Mouse (Mus musculus) MEL (cell line): ENCODE data around the gene Myh7. TPM values are rescaled to one million over a fixed set of nuclear protein-coding genes. Genes with fewer than 3 reads are reported as not detected.
A peak's percentile ranks its signal among the peaks of the same experiment; 100 is the strongest.

Experiments
- DNase-seq: peaks from one replicate; pipeline ENCODE4 v3.0.0; 2011; ENCODE audit warnings: low read depth, low spot score
- H3K27ac ChIP-seq: 2 replicates; pipeline ENCODE4 v1.5.1; 2012; ENCODE audit warnings: low read depth, mild to moderate bottlenecking, control low read depth, low read length, moderate library complexity; ENCODE audit not compliant: control insufficient read depth
- H3K27me3 ChIP-seq, 2 experiments: fragments of 150-350 bp in 1 of 2; sonication (generic) in 1 of 2; 2 replicates each; pipeline ENCODE4 v1.6.1; 2012; ENCODE audit warnings: low read length in 2 of 2, mild to moderate bottlenecking in 2 of 2, improper control_type of control experiment in 1 of 2, moderate library complexity in 1 of 2; ENCODE audit not compliant: insufficient read depth in 2 of 2, control insufficient read depth in 1 of 2
- H3K36me3 ChIP-seq, 2 experiments: 2 replicates each; pipeline ENCODE4 v1.6.1; 2012 to 2014; ENCODE audit warnings: low read length in 2 of 2, improper control_type of control experiment in 1 of 2, inconsistent platforms in 1 of 2, mild to moderate bottlenecking in 1 of 2; ENCODE audit not compliant: insufficient read depth in 2 of 2, control insufficient read depth in 1 of 2
- H3K4me1 ChIP-seq, 2 experiments: fragments of 150-350 bp in 1 of 2; sonication (generic) in 1 of 2; 2 replicates each; pipeline ENCODE4 v1.6.1; 2012; ENCODE audit warnings: low read length in 2 of 2, improper control_type of control experiment in 1 of 2, mild to moderate bottlenecking in 1 of 2; ENCODE audit not compliant: insufficient read depth in 2 of 2, control insufficient read depth in 1 of 2
- H3K4me3 ChIP-seq, 2 experiments: fragments of 150-350 bp in 1 of 2; sonication (generic) in 1 of 2; 2 replicates each; pipeline ENCODE4 v1.5.1; 2012; ENCODE audit warnings: low read depth in 2 of 2, low read length in 2 of 2, mild to moderate bottlenecking in 2 of 2, moderate library complexity in 2 of 2, control low read depth in 1 of 2, improper control_type of control experiment in 1 of 2; ENCODE audit not compliant: control insufficient read depth in 1 of 2, insufficient read depth in 1 of 2
- H3K79me2 ChIP-seq: 2 replicates; pipeline ENCODE4 v1.6.1; 2012; ENCODE audit warnings: mild to moderate bottlenecking, low read length, moderate library complexity; ENCODE audit not compliant: control insufficient read depth, poor library complexity, insufficient read depth
- H3K9ac ChIP-seq: 2 replicates; pipeline ENCODE4 v1.6.1; 2012; ENCODE audit warnings: low read depth, mild to moderate bottlenecking, control low read depth, low read length, moderate library complexity; ENCODE audit not compliant: control insufficient read depth, poor library complexity, severe bottlenecking
- H3K9me3 ChIP-seq: fragments of 150-350 bp; sonication (generic); replicated peaks from 2 replicates; pipeline ENCODE4 v1.6.1; 2012; ENCODE audit warnings: mild to moderate bottlenecking, low read length, improper control_type of control experiment, moderate library complexity; ENCODE audit not compliant: insufficient read depth
- BHLHE40 ChIP-seq: IDR thresholded peaks from 2 replicates; pipeline ENCODE4 v1.6.1; 2012; ENCODE audit warnings: low read depth, mild to moderate bottlenecking, inconsistent platforms, low read length, improper control_type of control experiment, borderline replicate concordance
- CHD1 ChIP-seq: IDR thresholded peaks from 2 replicates; pipeline ENCODE4 v1.6.1; 2012; ENCODE audit warnings: low read depth, mild to moderate bottlenecking, inconsistent platforms, low read length, improper control_type of control experiment
- CTCF ChIP-seq, 3 experiments: IDR thresholded peaks in 2 of 3; conservative IDR thresholded peaks in 1 of 3; 2 replicates each; pipeline ENCODE4 v1.5.1; 2011 to 2012; ENCODE audit warnings: low read length in 3 of 3, low read depth in 2 of 3, mild to moderate bottlenecking in 2 of 3, improper control_type of control experiment in 1 of 3, inconsistent platforms in 1 of 3, mixed read lengths in 1 of 3, moderate library complexity in 1 of 3; ENCODE audit not compliant: control insufficient read depth in 1 of 3, insufficient read depth in 1 of 3, poor library complexity in 1 of 3, severe bottlenecking in 1 of 3
- EP300 ChIP-seq, 2 experiments: IDR thresholded peaks; 2 replicates each; pipeline ENCODE4 v1.6.1; 2011; ENCODE audit warnings: improper control_type of control experiment in 2 of 2, low read length in 2 of 2, low read depth in 1 of 2, mild to moderate bottlenecking in 1 of 2
- ETS1 ChIP-seq: IDR thresholded peaks from 2 replicates; pipeline ENCODE4 v1.6.1; 2012; ENCODE audit warnings: low read depth, mild to moderate bottlenecking, inconsistent platforms, low read length, improper control_type of control experiment, moderate library complexity
- GATA1 ChIP-seq: IDR thresholded peaks from 2 replicates; pipeline ENCODE4 v1.6.1; 2011; ENCODE audit warnings: low read depth, low read length, improper control_type of control experiment
- KAT2A ChIP-seq: conservative IDR thresholded peaks from 2 replicates; pipeline ENCODE4 v1.6.1; 2012; ENCODE audit warnings: low read depth, low read length, improper control_type of control experiment, inconsistent platforms
- MAX ChIP-seq: IDR thresholded peaks from 2 replicates; pipeline ENCODE4 v1.6.1; 2011; ENCODE audit warnings: low read length, improper control_type of control experiment
- MEF2A ChIP-seq: IDR thresholded peaks from 2 replicates; pipeline ENCODE4 v1.6.1; 2014; ENCODE audit warnings: low read depth, mild to moderate bottlenecking, inconsistent platforms, low read length, improper control_type of control experiment; ENCODE audit not compliant: poor library complexity, insufficient replicate concordance, severe bottlenecking; ENCODE audit errors: extremely low read depth
- MXI1 ChIP-seq: IDR thresholded peaks from 2 replicates; pipeline ENCODE4 v1.6.1; 2011; ENCODE audit warnings: mild to moderate bottlenecking, low read depth, low read length, improper control_type of control experiment
- MYB ChIP-seq: IDR thresholded peaks from 2 replicates; pipeline ENCODE4 v1.6.1; 2011; ENCODE audit warnings: mild to moderate bottlenecking, low read depth, low read length, improper control_type of control experiment
- MYC ChIP-seq: IDR thresholded peaks from 2 replicates; pipeline ENCODE4 v1.6.1; 2011; ENCODE audit warnings: low read depth, mild to moderate bottlenecking, low read length, improper control_type of control experiment, moderate library complexity
- NELFE ChIP-seq: IDR thresholded peaks from 2 replicates; pipeline ENCODE4 v1.6.1; 2011; ENCODE audit warnings: low read depth, low read length, improper control_type of control experiment
- NRF1 ChIP-seq: IDR thresholded peaks from 2 replicates; pipeline ENCODE4 v1.6.1; 2014; ENCODE audit warnings: low read depth, mild to moderate bottlenecking, inconsistent platforms, low read length, improper control_type of control experiment, moderate library complexity; ENCODE audit not compliant: poor library complexity, insufficient read depth, severe bottlenecking
- POLR2AphosphoS2 ChIP-seq: IDR thresholded peaks from 2 replicates; pipeline ENCODE4 v1.6.1; 2011; ENCODE audit warnings: low read length, improper control_type of control experiment
- POLR2AphosphoS5 ChIP-seq: IDR thresholded peaks from 2 replicates; pipeline ENCODE4 v1.6.1; 2012; ENCODE audit warnings: low read depth, borderline replicate concordance, mild to moderate bottlenecking, inconsistent platforms, low read length, moderate library complexity, mixed read lengths
- RCOR1 ChIP-seq: IDR thresholded peaks from 2 replicates; pipeline ENCODE4 v1.6.1; 2012; ENCODE audit warnings: low read depth, mild to moderate bottlenecking, inconsistent platforms, low read length, improper control_type of control experiment
- SIN3A ChIP-seq: IDR thresholded peaks from 2 replicates; pipeline ENCODE4 v1.6.1; 2012; ENCODE audit warnings: low read length, improper control_type of control experiment, inconsistent platforms
- TBP ChIP-seq: IDR thresholded peaks from 2 replicates; pipeline ENCODE4 v1.8.0; 2011; ENCODE audit warnings: low read depth, low read length, improper control_type of control experiment
- TCF12 ChIP-seq: IDR thresholded peaks from 2 replicates; pipeline ENCODE4 v1.6.1; 2014; ENCODE audit warnings: low read depth, mild to moderate bottlenecking, inconsistent platforms, low read length, improper control_type of control experiment, moderate library complexity
- USF1 ChIP-seq: IDR thresholded peaks from 2 replicates; pipeline ENCODE4 v1.6.1; 2014; ENCODE audit warnings: low read depth, mild to moderate bottlenecking, inconsistent platforms, low read length, improper control_type of control experiment, moderate library complexity
- ZNF384 ChIP-seq: IDR thresholded peaks from 2 replicates; pipeline ENCODE4 v1.6.1; 2012; ENCODE audit warnings: low read depth, mild to moderate bottlenecking, inconsistent platforms, low read length, improper control_type of control experiment
- polyA plus RNA-seq, 2 experiments: library from polyadenylated mRNA; stranded (reverse) in 1 of 2; unstranded in 1 of 2; fragments of >175 nt in 1 of 2; fragments of >200 nt in 1 of 2; gene quantifications; 2 replicates each; pipeline versions ENCODE4 v1.2.1 to v1.2.4; 2012; ENCODE audit warnings: low replicate concordance in 2 of 2, low read depth in 1 of 2; ENCODE audit not compliant: insufficient read length in 2 of 2, insufficient read depth in 1 of 2, missing spikeins in 1 of 2
- total RNA-seq: library from RNA; depleted of rRNA; stranded (reverse); fragments of 300-350 nt; gene quantifications from 2 replicates; pipeline ENCODE4 v1.2.3, GENCODE M21; 2012

Gene Myh7
- total and polyA plus RNA-seq, 3 experiments = not detected

DNA sequence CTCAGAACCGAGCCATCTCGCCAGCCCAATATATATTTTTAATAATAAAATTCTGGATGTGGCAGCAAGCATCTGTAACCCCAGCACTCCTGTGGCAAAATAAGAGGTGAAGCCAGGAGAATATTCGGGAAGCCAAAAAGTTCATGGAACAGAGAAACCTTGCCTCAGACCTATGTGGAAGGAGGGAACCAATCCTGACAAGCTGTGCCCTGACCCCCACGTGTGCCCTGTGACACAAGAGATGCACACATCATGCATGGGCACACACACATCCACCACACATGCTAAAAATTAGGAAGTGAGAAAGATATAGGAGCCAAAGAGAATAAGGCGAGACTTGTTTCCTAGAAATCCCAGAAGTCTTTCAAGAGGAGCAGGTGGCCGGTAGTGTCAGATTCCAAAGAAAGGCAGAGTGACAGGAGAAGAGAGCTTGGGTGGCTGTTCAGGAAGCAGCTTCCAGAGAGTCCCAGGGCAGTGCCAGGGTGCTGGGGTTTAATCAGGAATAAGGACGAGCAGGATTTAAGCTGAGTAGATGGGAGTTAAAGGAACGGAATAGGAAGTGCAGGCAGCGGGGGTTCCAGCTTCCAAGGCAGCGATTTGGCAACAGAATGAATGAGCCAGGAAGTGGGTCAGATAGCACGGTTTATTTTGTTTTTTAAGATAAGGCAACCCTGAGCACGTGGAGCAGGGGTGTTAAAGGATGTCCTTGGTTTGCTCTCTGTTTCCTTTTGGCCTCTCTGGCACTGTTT lies 7.7 kb upstream of the Myh7 start:
- peak; percentile 32 for DNase-seq
- Histone ChIP-seq H3K36me3 (peaks cover 0 to 9% of the 10 kb centered on the region in 2 experiments; a peak in 2 of 4 replicates), H3K27ac (no peak overlapping the region), H3K4me3 (no peak overlapping the region), H3K79me2 (no peaks in the 10 kb centered on the region), H3K27me3 (peaks cover 0 to 2% of the 10 kb centered on the region in 2 experiments), H3K9ac (no peak overlapping the region), H3K9me3 (no peaks in the 10 kb centered on the region), H3K4me1 (peaks cover 2 to 35% of the 10 kb centered on the region in 2 experiments; a peak in 3 of 4 replicates)
- TF ChIP-seq MYC = peak; percentile 87
- peak; percentile 41; the same call in 1 of the 2 replicates for TF ChIP-seq RCOR1
- TF ChIP-seq KAT2A = no peak
- TF ChIP-seq POLR2AphosphoS2 = no peak
- no peak for TF ChIP-seq ZNF384
- TF ChIP-seq SIN3A = peak; percentile 63
- TF ChIP-seq MAX = peak; percentile 92
- no peak for TF ChIP-seq ETS1
- TF ChIP-seq GATA1 = peak; percentile 45; the same call in 1 of the 2 replicates
- no peak for TF ChIP-seq MEF2A
- TF ChIP-seq TCF12 = 0 out of 2 replicates have a peak, but pooled peaks have one; percentile 16
- no peak for TF ChIP-seq TBP
- TF ChIP-seq NRF1 = no peak
- TF ChIP-seq CTCF (IDR thresholded peaks at IDR 0.05 in 2 of 3, conservative IDR thresholded peaks at IDR 0.05 in 1 of 3; ENCODE audit: control insufficient read depth in 1 of 3, insufficient read depth in 1 of 3, low read depth in 2 of 3, low read length in 3 of 3, poor library complexity in 1 of 3, severe bottlenecking in 1 of 3) = no peak
- peak; percentile 72 for TF ChIP-seq MXI1
- TF ChIP-seq EP300 (IDR thresholded peaks at IDR 0.05; ENCODE audit: low read depth in 1 of 2, low read length in 2 of 2) = peak; percentile 22 to 48; a peak in 2 of 4 replicates
- no peak for TF ChIP-seq CHD1
- peak; percentile 47; the same call in 1 of the 2 replicates for TF ChIP-seq USF1
- peak; percentile 84 for TF ChIP-seq BHLHE40
- no peak for TF ChIP-seq NELFE
- no peak for TF ChIP-seq POLR2AphosphoS5
- no peak for TF ChIP-seq MYB
